ENCODE assay signal across 8 mouse cellular contexts in the genomic region with DNA sequence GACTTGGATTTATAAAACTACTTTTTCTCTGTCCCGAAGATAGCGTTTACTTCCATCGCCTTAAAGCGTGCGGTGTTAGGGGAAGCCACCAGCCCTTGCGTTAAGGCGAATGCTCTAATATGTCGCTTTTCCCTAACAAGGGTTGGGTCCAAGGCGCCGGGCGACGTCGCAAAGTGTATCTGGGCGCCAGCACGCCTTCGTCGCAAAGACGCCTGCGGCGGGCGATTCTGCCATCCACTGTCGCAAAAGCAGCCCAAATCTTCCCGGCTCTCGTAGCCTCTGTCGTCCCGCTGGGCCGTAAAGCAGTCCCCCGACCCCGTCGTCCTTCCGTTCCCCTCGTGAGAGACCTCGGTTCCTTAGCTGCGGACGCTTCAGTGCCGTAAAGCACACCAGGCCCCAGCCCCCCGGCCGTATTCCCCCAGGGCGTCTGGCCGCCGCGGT. TPM values are rescaled to one million over a fixed set of nuclear protein-coding genes. Genes with fewer than 3 reads are reported as not detected.
DNase-seq lines count a peak whose midpoint lies in the region; ATAC-seq and TF ChIP-seq lines count a peak whose summit lies in the region.

No protein-coding gene starts in this region.

- peak overlapping the region; percentile 88 for H3K4me3 ChIP-seq in erythroblast, embryonic 14.5 days (replicated peaks)
- peak overlapping the region; percentile 96 for H3K4me3 ChIP-seq in heart, embryonic 11.5 days (ENCODE audit: low read depth, low read length)
- peak overlapping the region; percentile 88 for H3K4me3 ChIP-seq in kidney, embryonic 16.5 days (ENCODE audit: low read length)
- H3K4me3 ChIP-seq in liver, adult 2 months (ENCODE audit: insufficient read depth, low read depth, low read length): peak overlapping the region; percentile 64

- under 1% methylated on average over 42 of the region's 42 CpGs for WGBS in heart, embryonic 11.5 days (ENCODE audit: insufficient replicate concordance)
- WGBS in kidney, embryonic 16.5 days: under 1% methylated on average over 42 of the region's 42 CpGs
- 0% methylated on average over 42 of the region's 42 CpGs for WGBS in liver, adult 2 months

- TF ChIP-seq CTCF in liver, adult 2 months (IDR thresholded peaks at IDR 0.05; ENCODE audit: low read depth, low read length): no peak

- peak overlapping the region; percentile 99 for H3K27ac ChIP-seq in heart, embryonic 11.5 days (ENCODE audit: low read depth, low read length)
- H3K27ac ChIP-seq in kidney, embryonic 16.5 days (ENCODE audit: low read length): peak overlapping the region; percentile 99
- peak overlapping the region; percentile 69 for H3K27ac ChIP-seq in liver, adult 2 months (replicated peaks; ENCODE audit: insufficient read depth, low read depth, low read length)

- no peaks in the 10 kb centered on the region for H3K79me2 ChIP-seq in liver, adult 2 months (ENCODE audit: control insufficient read depth, insufficient read depth, low read length)

- H3K4me1 ChIP-seq in erythroblast, embryonic 14.5 days (ENCODE audit: control insufficient read depth): peaks cover 49% of the 10 kb centered on the region
- H3K4me1 ChIP-seq in heart, embryonic 11.5 days (ENCODE audit: control insufficient read depth, insufficient read depth, low read length): peaks cover 27% of the 10 kb centered on the region
- peaks cover 31% of the 10 kb centered on the region for H3K4me1 ChIP-seq in kidney, embryonic 16.5 days (ENCODE audit: insufficient read depth, low read length)
- no peaks in the 10 kb centered on the region for H3K4me1 ChIP-seq in liver, adult 2 months (ENCODE audit: control insufficient read depth, insufficient read depth, low read length)

- peak overlapping the region; percentile 93 for H3K4me2 ChIP-seq in heart, embryonic 11.5 days
- peak overlapping the region; percentile 93 for H3K4me2 ChIP-seq in kidney, embryonic 16.5 days (replicated peaks; ENCODE audit: low read depth, low read length)

- peak; percentile 95 for DNase-seq in CD4-positive, CD25-positive, alpha-beta regulatory T cell, adult 2 months (ENCODE audit: low read depth, low spot score)
- DNase-seq in brain, embryonic 18.5 days (ENCODE audit: low read depth, low spot score): peak; percentile 97
- peak; percentile 88 for DNase-seq in liver, adult 2 months (ENCODE audit: extremely low read depth, low read depth, low spot score)
- DNase-seq in spleen, postnatal 36 days (ENCODE audit: low spot score in 2 of 2): peak; percentile 95

- ATAC-seq in heart, embryonic 11.5 days (replicated peaks; ENCODE audit: insufficient number of reproducible peaks, low FRiP score, low TSS enrichment): peak; percentile 67
- peak; percentile 85 for ATAC-seq in kidney, embryonic 16.5 days (ENCODE audit: low FRiP score, low TSS enrichment)
- peak; percentile 76 for ATAC-seq in monocyte, adult 5-6 weeks (replicated peaks; ENCODE audit: insufficient number of reproducible peaks, low FRiP score, low TSS enrichment, poor library complexity, severe bottlenecking)

- 0 out of 2 replicates have a peak, but pooled peaks have one; percentile 46 for TF ChIP-seq POLR2A in liver, adult 2 months (IDR thresholded peaks at IDR 0.05; ENCODE audit: extremely low read depth, insufficient read depth, low read length)

- peaks cover 13% of the 10 kb centered on the region for H3K27me3 ChIP-seq in erythroblast, embryonic 14.5 days (ENCODE audit: control insufficient read depth)
- no peaks in the 10 kb centered on the region for H3K27me3 ChIP-seq in heart, embryonic 11.5 days (ENCODE audit: control insufficient read depth, insufficient read depth, low read length)
- H3K27me3 ChIP-seq in kidney, embryonic 16.5 days (ENCODE audit: insufficient read depth, low read length): no peaks in the 10 kb centered on the region
- H3K27me3 ChIP-seq in liver, adult 2 months (ENCODE audit: control insufficient read depth, insufficient read depth, low read length): no peaks in the 10 kb centered on the region

- peaks cover 36% of the 10 kb centered on the region for H3K36me3 ChIP-seq in erythroblast, embryonic 14.5 days (ENCODE audit: control insufficient read depth)
- H3K36me3 ChIP-seq in heart, embryonic 11.5 days (ENCODE audit: control insufficient read depth, insufficient read depth, low read length): peaks cover 17% of the 10 kb centered on the region
- peaks cover 25% of the 10 kb centered on the region for H3K36me3 ChIP-seq in kidney, embryonic 16.5 days (ENCODE audit: insufficient read depth, low read length)
- H3K36me3 ChIP-seq in liver, adult 2 months (ENCODE audit: control insufficient read depth, insufficient read depth, low read length): peaks cover 2% of the 10 kb centered on the region; the same call in 1 of the 2 replicates

- H3K9ac ChIP-seq in heart, embryonic 11.5 days (ENCODE audit: low read depth, low read length): peak overlapping the region; percentile 88
- H3K9ac ChIP-seq in kidney, embryonic 16.5 days (replicated peaks; ENCODE audit: low read length): peak overlapping the region; percentile 99
- peak overlapping the region; percentile 67 for H3K9ac ChIP-seq in liver, adult 2 months (ENCODE audit: low read depth, low read length)

- no peaks in the 10 kb centered on the region for H3K9me3 ChIP-seq in erythroblast, embryonic 14.5 days (ENCODE audit: control insufficient read depth, low read length)
- H3K9me3 ChIP-seq in heart, embryonic 11.5 days (replicated peaks; ENCODE audit: control insufficient read depth, low read length): no peaks in the 10 kb centered on the region
- H3K9me3 ChIP-seq in kidney, embryonic 16.5 days (ENCODE audit: low read length): no peaks in the 10 kb centered on the region

RNA-seq across cellular contexts. Expression of a gene that starts 0.6 kb away (rescaled TPM):
- 5.0 and 5.1 TPM in 2 replicates for polyA plus RNA-seq in erythroblast, embryonic 14.5 days (2012)
- polyA plus RNA-seq in heart, embryonic 11.5 days (2014; fragmentation: Nextera tagmentation; extraction: Ambion mirVana): 9.3 and 10.8 TPM in 2 replicates
- 11.4 and 12.8 TPM in 2 replicates for polyA plus RNA-seq in kidney, embryonic 16.5 days (2015; fragmentation: Nextera tagmentation; extraction: Ambion mirVana)
- 10.1 and 14.0 TPM in 2 replicates for total RNA-seq in liver, adult 2 months (2014; rRNA removed)
- polyA plus RNA-seq in liver, adult 2 months (2012; rRNA removed): 12.6 and 20.7 TPM in 2 replicates
- total RNA-seq in monocyte, adult 5-6 weeks (2017): 16.1 to 57.8 TPM (median 24.6 TPM) in 3 replicates

RNA-seq across cellular contexts. Expression of a gene that starts 0.6 kb away (rescaled TPM):
- polyA plus RNA-seq in erythroblast, embryonic 14.5 days (2012): 0.14 and 0.18 TPM in 2 replicates
- 5.3 and 5.8 TPM in 2 replicates for polyA plus RNA-seq in heart, embryonic 11.5 days (2014; fragmentation: Nextera tagmentation; extraction: Ambion mirVana)
- 11.7 and 12.8 TPM in 2 replicates for polyA plus RNA-seq in kidney, embryonic 16.5 days (2015; fragmentation: Nextera tagmentation; extraction: Ambion mirVana)
- 0.13 and 0.18 TPM in 2 replicates for total RNA-seq in liver, adult 2 months (2014; rRNA removed)
- 0.06 and 0.11 TPM in 2 replicates for polyA plus RNA-seq in liver, adult 2 months (2012; rRNA removed)
- total RNA-seq in monocyte, adult 5-6 weeks (2017): 0.87 TPM in 1 of 3 replicates, not detected in the others

RNA-seq across cellular contexts. Expression of a gene that starts 6.1 kb away (rescaled TPM):
- polyA plus RNA-seq in erythroblast, embryonic 14.5 days (2012): 0.23 and 0.37 TPM in 2 replicates
- 7.2 and 8.1 TPM in 2 replicates for polyA plus RNA-seq in heart, embryonic 11.5 days (2014; fragmentation: Nextera tagmentation; extraction: Ambion mirVana)
- polyA plus RNA-seq in kidney, embryonic 16.5 days (2015; fragmentation: Nextera tagmentation; extraction: Ambion mirVana): 0.44 and 0.67 TPM in 2 replicates
- 1.2 and 1.9 TPM in 2 replicates for total RNA-seq in liver, adult 2 months (2014; rRNA removed)
- 2.3 and 3.3 TPM in 2 replicates for polyA plus RNA-seq in liver, adult 2 months (2012; rRNA removed)
- total RNA-seq in monocyte, adult 5-6 weeks (2017): 83.6 to 201 TPM (median 84.0 TPM) in 3 replicates

RNA-seq across cellular contexts. Expression of a gene that starts 12.3 kb away (rescaled TPM):
- 90.4 and 109 TPM in 2 replicates for polyA plus RNA-seq in erythroblast, embryonic 14.5 days (2012)
- 53.2 and 62.2 TPM in 2 replicates for polyA plus RNA-seq in heart, embryonic 11.5 days (2014; fragmentation: Nextera tagmentation; extraction: Ambion mirVana)
- polyA plus RNA-seq in kidney, embryonic 16.5 days (2015; fragmentation: Nextera tagmentation; extraction: Ambion mirVana): 85.2 and 86.4 TPM in 2 replicates
- 7.0 and 8.5 TPM in 2 replicates for total RNA-seq in liver, adult 2 months (2014; rRNA removed)
- 32.3 and 41.0 TPM in 2 replicates for polyA plus RNA-seq in liver, adult 2 months (2012; rRNA removed)
- 85.4 to 110 TPM (median 101 TPM) in 3 replicates for total RNA-seq in monocyte, adult 5-6 weeks (2017)

RNA-seq across cellular contexts. Expression of a gene that starts 20.2 kb away (rescaled TPM):
- 0.02 and 0.08 TPM in 2 replicates for polyA plus RNA-seq in erythroblast, embryonic 14.5 days (2012)
- polyA plus RNA-seq in heart, embryonic 11.5 days (2014; fragmentation: Nextera tagmentation; extraction: Ambion mirVana): 3.3 and 3.8 TPM in 2 replicates
- polyA plus RNA-seq in kidney, embryonic 16.5 days (2015; fragmentation: Nextera tagmentation; extraction: Ambion mirVana): 11.3 and 12.5 TPM in 2 replicates
- total RNA-seq in liver, adult 2 months (2014; rRNA removed): 0.65 and 1.0 TPM in 2 replicates
- 0.68 and 1.6 TPM in 2 replicates for polyA plus RNA-seq in liver, adult 2 months (2012; rRNA removed)
- total RNA-seq in monocyte, adult 5-6 weeks (2017): 1.6 to 9.9 TPM (median 2.5 TPM) in 3 replicates

Comparison
In these comparisons a context has a peak if more than half of its experiments do, and no peak if none do; other contexts are left out.
1. Peak in every context shown above with its lines: DNase-seq, ATAC-seq, H3K4me3 ChIP-seq and H3K27ac ChIP-seq.